In the genomic region with DNA sequence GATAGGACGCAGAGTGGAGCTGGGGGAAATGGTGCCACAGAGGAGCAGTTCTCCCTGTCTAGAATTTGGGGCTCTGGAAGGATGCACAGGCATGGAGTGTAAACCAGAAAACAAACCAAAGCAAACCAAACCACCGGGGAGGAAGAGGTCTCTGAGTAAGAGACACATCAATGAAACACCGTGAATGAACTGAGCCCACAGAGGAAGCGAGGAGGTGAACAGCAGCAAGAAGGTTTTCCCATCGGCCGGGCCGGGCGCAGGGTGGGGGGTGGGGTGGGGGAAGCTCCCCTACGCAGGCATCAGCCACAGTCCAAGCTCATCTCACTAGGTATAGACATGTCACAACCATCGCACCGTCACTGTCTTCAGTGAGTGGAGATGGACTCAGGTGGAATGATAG, we compare ENCODE assay signal across 16 mouse cellular contexts.
"Had no signal": no experiment of that assay in that cellular context is flagged by ENCODE, and none has a peak within 500 bp of the region (broad histone marks: within the 10 kb centered on the region; RNA-seq: fewer than 3 reads in every experiment).

No protein-coding gene starts in this region.

- H3K27ac ChIP-seq: kidney, postnatal 0 days; limb, embryonic 13.5 days; liver, embryonic 14.5 days; midbrain, embryonic 10.5 days; neural tube, embryonic 13.5 days had no signal

- DNase-seq: kidney, adult 11 months; kidney, adult 9 months; kidney, postnatal 36 days; left cerebral cortex, postnatal 4 days; lung, adult 2 months; lung, postnatal 36 days; midbrain, embryonic 14.5 days; retina, postnatal 1 day; right cerebral cortex, postnatal 4 days; spleen, adult 18-20 months had no signal

- H3K27me3 ChIP-seq: limb, embryonic 13.5 days; neural tube, embryonic 13.5 days had no signal

- H3K36me3 ChIP-seq: limb, embryonic 13.5 days; midbrain, embryonic 10.5 days; neural tube, embryonic 13.5 days had no signal

- H3K4me1 ChIP-seq: limb, embryonic 13.5 days; midbrain, embryonic 10.5 days; neural tube, embryonic 13.5 days had no signal

- ATAC-seq: lung, postnatal 0 days had no signal

- H3K4me3 ChIP-seq: limb, embryonic 13.5 days; midbrain, embryonic 10.5 days; neural tube, embryonic 13.5 days had no signal
